In genomic region chr9:90087906-90088485, GRCm38 (mm10) we compare ENCODE assay signal across 13 mouse cellular contexts. TPM values are rescaled to one million over a fixed set of nuclear protein-coding genes. Genes with fewer than 3 reads are reported as not detected.
DNase-seq lines count a peak whose midpoint lies in the region; ATAC-seq and TF ChIP-seq lines count a peak whose summit lies in the region.
"Had no signal": no experiment of that assay in that cellular context is flagged by ENCODE, and none has a peak within 500 bp of the region (broad histone marks: within the 10 kb centered on the region; RNA-seq: fewer than 3 reads in every experiment).

No protein-coding gene starts in this region.

- no peak for TF ChIP-seq EP300 in liver, postnatal 0 days (IDR thresholded peaks at IDR 0.05; ENCODE audit: low read depth)

- intact Hi-C loops in gastrocnemius, postnatal 36 days (cut with DNase I) = no loop called here

- TF ChIP-seq CTCF in liver, postnatal 0 days (IDR thresholded peaks at IDR 0.05; ENCODE audit: low read depth) = no peak

- no peak overlapping the region for H3K4me2 ChIP-seq in liver, embryonic 13.5 days
- no peak overlapping the region for H3K4me2 ChIP-seq in liver, postnatal 0 days (ENCODE audit: low read depth, low read length)
- no peak overlapping the region for H3K4me2 ChIP-seq in hindbrain, embryonic 15.5 days
- H3K4me2 ChIP-seq: heart, embryonic 15.5 days had no signal

- H3K9me3 ChIP-seq in liver, embryonic 13.5 days (replicated peaks) = no peaks in the 10 kb centered on the region
- no peaks in the 10 kb centered on the region for H3K9me3 ChIP-seq in liver, postnatal 0 days (ENCODE audit: low read length)
- no peaks in the 10 kb centered on the region for H3K9me3 ChIP-seq in hindbrain, embryonic 15.5 days
- H3K9me3 ChIP-seq: heart, embryonic 15.5 days had no signal

- H3K4me3 ChIP-seq in liver, embryonic 13.5 days (replicated peaks) = no peak overlapping the region
- no peak overlapping the region for H3K4me3 ChIP-seq in liver, postnatal 0 days (ENCODE audit: low read depth, low read length)
- H3K4me3 ChIP-seq in hindbrain, embryonic 15.5 days = no peak overlapping the region
- H3K4me3 ChIP-seq: heart, embryonic 15.5 days had no signal

- no peak for DNase-seq in frontal cortex, postnatal 14 days (ENCODE audit: low spot score in 2 of 2)
- DNase-seq in liver, embryonic 13.5 days = no peak
- no peak for DNase-seq in liver, postnatal 0 days
- no peak for DNase-seq in cerebellum, adult 9-11 months
- DNase-seq in gastrocnemius, postnatal 36 days = no peak
- DNase-seq: kidney, adult 9 months; lung, adult 18-20 months; spleen, adult 18-20 months; thymus, adult 2 months had no signal

- no peak overlapping the region for H3K27ac ChIP-seq in liver, embryonic 13.5 days
- no peak overlapping the region for H3K27ac ChIP-seq in liver, postnatal 0 days (ENCODE audit: low read depth)
- H3K27ac ChIP-seq in hindbrain, embryonic 15.5 days (replicated peaks) = no peak overlapping the region
- H3K27ac ChIP-seq: heart, embryonic 15.5 days had no signal

- no peaks in the 10 kb centered on the region for H3K27me3 ChIP-seq in liver, embryonic 13.5 days
- H3K27me3 ChIP-seq in liver, postnatal 0 days (ENCODE audit: insufficient read depth, low read length) = no peaks in the 10 kb centered on the region
- no peaks in the 10 kb centered on the region for H3K27me3 ChIP-seq in hindbrain, embryonic 15.5 days
- H3K27me3 ChIP-seq: heart, embryonic 15.5 days had no signal

- WGBS in liver, embryonic 13.5 days (ENCODE audit: insufficient replicate concordance) = 84% methylated on average over 2 of the region's 2 CpGs
- 75% methylated on average over 2 of the region's 2 CpGs for WGBS in liver, postnatal 0 days (ENCODE audit: insufficient replicate concordance)
- WGBS in hindbrain, embryonic 15.5 days = 95% methylated on average over 2 of the region's 2 CpGs

- peaks cover 48% of the 10 kb centered on the region for H3K36me3 ChIP-seq in liver, embryonic 13.5 days
- peaks cover 39% of the 10 kb centered on the region for H3K36me3 ChIP-seq in liver, postnatal 0 days (replicated peaks; ENCODE audit: insufficient read depth, low read length)
- H3K36me3 ChIP-seq in hindbrain, embryonic 15.5 days = peaks cover 55% of the 10 kb centered on the region

- no peaks in the 10 kb centered on the region for H3K4me1 ChIP-seq in liver, embryonic 13.5 days (replicated peaks)
- H3K4me1 ChIP-seq in liver, postnatal 0 days (ENCODE audit: insufficient read depth) = no peaks in the 10 kb centered on the region
- no peaks in the 10 kb centered on the region for H3K4me1 ChIP-seq in hindbrain, embryonic 15.5 days (replicated peaks)
- H3K4me1 ChIP-seq: heart, embryonic 15.5 days had no signal

- ATAC-seq in frontal cortex, adult (ENCODE audit: low TSS enrichment) = peak; percentile 17; the same call in 1 of the 2 replicates
- ATAC-seq in liver, embryonic 13.5 days (ENCODE audit: low read depth) = 0 out of 2 replicates have a peak, but pooled peaks have one; percentile 36
- no peak; the same call in 1 of the 2 replicates for ATAC-seq in liver, postnatal 0 days
- peak; percentile 46; the same call in 1 of the 2 replicates for ATAC-seq in hindbrain, embryonic 15.5 days (ENCODE audit: low FRiP score, low read depth)
- ATAC-seq in monocyte, adult 5-6 weeks (replicated peaks; ENCODE audit: insufficient number of reproducible peaks, low FRiP score, low TSS enrichment, poor library complexity, severe bottlenecking) = 0 out of 2 replicates have a peak, but pooled peaks have one; percentile 15

- no peak overlapping the region for H3K9ac ChIP-seq in liver, embryonic 13.5 days
- no peak overlapping the region for H3K9ac ChIP-seq in liver, postnatal 0 days (replicated peaks)
- H3K9ac ChIP-seq in hindbrain, embryonic 15.5 days = no peak overlapping the region
- H3K9ac ChIP-seq: heart, embryonic 15.5 days had no signal

RNA-seq across cellular contexts. Expression of gene Morf4l1, which starts 26.6 kb away (rescaled TPM):
- 141 and 164 TPM in 2 replicates for polyA plus RNA-seq in liver, embryonic 13.5 days (2015; fragmentation: Nextera tagmentation; extraction: Ambion mirVana)
- 129 and 135 TPM in 2 replicates for polyA plus RNA-seq in liver, postnatal 0 days (2015; fragmentation: Nextera tagmentation; extraction: Ambion mirVana)
- polyA plus RNA-seq in hindbrain, embryonic 15.5 days (2015; fragmentation: Nextera tagmentation; extraction: Ambion mirVana) = 505 and 550 TPM in 2 replicates
- total RNA-seq in monocyte, adult 5-6 weeks (2017) = 337 to 441 TPM (median 353 TPM) in 3 replicates
- total RNA-seq in gastrocnemius, postnatal 36 days (2021) = 100 to 1,000 TPM; 167 to 169 TPM

RNA-seq across cellular contexts. Expression of gene Ctsh, which starts 34.0 kb away (rescaled TPM):
- polyA plus RNA-seq in liver, embryonic 13.5 days (2015; fragmentation: Nextera tagmentation; extraction: Ambion mirVana) = 53.1 and 57.5 TPM in 2 replicates
- 328 and 355 TPM in 2 replicates for polyA plus RNA-seq in liver, postnatal 0 days (2015; fragmentation: Nextera tagmentation; extraction: Ambion mirVana)
- polyA plus RNA-seq in hindbrain, embryonic 15.5 days (2015; fragmentation: Nextera tagmentation; extraction: Ambion mirVana) = 27.3 and 31.1 TPM in 2 replicates
- 117 to 205 TPM (median 169 TPM) in 3 replicates for total RNA-seq in monocyte, adult 5-6 weeks (2017)
- 10 to 100 TPM; 12.2 to 13.2 TPM for total RNA-seq in gastrocnemius, postnatal 36 days (2021)
